Mouse (Mus musculus): Measurements from ENCODE around the gene Sde2. TPM values are rescaled to one million over a fixed set of nuclear protein-coding genes. Genes with fewer than 3 reads are reported as not detected.

The Sde2 gene
- polyA plus RNA-seq, 1 experiment = 15.3 TPM

GRCm38 (mm10) chr1:180870122-180870650 is 19.3 kb downstream of the Sde2 start:
- Histone ChIP-seq H3K4me3 (no peak overlapping the region), H3ac (ENCODE audit: control insufficient read depth, insufficient read length) (no peak overlapping the region), H3K36me3 (ENCODE audit: control insufficient read depth, insufficient read depth) (peaks cover 22% of the 10 kb centered on the region), H3K4me2 (ENCODE audit: low read depth) (no peak overlapping the region), H3K79me2 (ENCODE audit: control insufficient read depth, insufficient read depth) (no peaks in the 10 kb centered on the region), H3K27me3 (ENCODE audit: control insufficient read depth, insufficient read depth, insufficient read length) (no peaks in the 10 kb centered on the region)
- TF ChIP-seq REST (IDR thresholded peaks at IDR 0.05; ENCODE audit: insufficient read depth, insufficient read length) (no peak), SRF (IDR thresholded peaks at IDR 0.05; ENCODE audit: control insufficient read depth, insufficient read length, low read depth) (no peak), CEBPB (IDR thresholded peaks at IDR 0.05; ENCODE audit: insufficient read depth, poor library complexity, severe bottlenecking) (no peak), POLR2AphosphoS2 (IDR thresholded peaks at IDR 0.05; ENCODE audit: insufficient read length, low read depth) (no peak), TCF3 (IDR thresholded peaks at IDR 0.05; ENCODE audit: insufficient read length, low read depth) (no peak), USF1 (IDR thresholded peaks at IDR 0.05; ENCODE audit: low read depth) (no peak), MAX (IDR thresholded peaks at IDR 0.05; ENCODE audit: low read depth) (no peak), POLR2A (IDR thresholded peaks at IDR 0.05; ENCODE audit: insufficient read length, low read depth) (no peak), E2F4 (IDR thresholded peaks at IDR 0.05; ENCODE audit: insufficient read depth) (no peak), TCF12 (IDR thresholded peaks at IDR 0.05; ENCODE audit: insufficient read depth, poor library complexity, severe bottlenecking) (no peak), MYOD1 (IDR thresholded peaks at IDR 0.05; ENCODE audit: control insufficient read depth in 1 of 3, insufficient read length in 2 of 3, low read depth in 2 of 3) (no peak), MYOG (IDR thresholded peaks at IDR 0.05; ENCODE audit: control insufficient read depth in 1 of 3, insufficient read depth in 1 of 3, insufficient read length in 2 of 3, low read depth in 2 of 3) (no peak)

GRCm38 (mm10) chr1:180873861-180874484 is 23.0 kb downstream of the Sde2 start:
- peaks cover 12% of the 10 kb centered on the region for H3K27me3 ChIP-seq (ENCODE audit: control insufficient read depth, insufficient read depth, insufficient read length)
- H3K4me2 ChIP-seq (ENCODE audit: low read depth) = no peak overlapping the region
- no peak overlapping the region for H3K4me3 ChIP-seq
- H3ac ChIP-seq (ENCODE audit: control insufficient read depth, insufficient read length) = no peak overlapping the region
- TF ChIP-seq TCF3 (IDR thresholded peaks at IDR 0.05; ENCODE audit: insufficient read length, low read depth) (no peak), TCF12 (IDR thresholded peaks at IDR 0.05; ENCODE audit: insufficient read depth, poor library complexity, severe bottlenecking) (no peak), CEBPB (IDR thresholded peaks at IDR 0.05; ENCODE audit: insufficient read depth, poor library complexity, severe bottlenecking) (no peak), POLR2AphosphoS2 (IDR thresholded peaks at IDR 0.05; ENCODE audit: insufficient read length, low read depth) (no peak), MYOD1 (IDR thresholded peaks at IDR 0.05; ENCODE audit: control insufficient read depth in 1 of 3, insufficient read length in 2 of 3, low read depth in 2 of 3) (no peak)
- H3K79me2 ChIP-seq (ENCODE audit: control insufficient read depth, insufficient read depth) = no peaks in the 10 kb centered on the region
- no peaks in the 10 kb centered on the region for H3K36me3 ChIP-seq (ENCODE audit: control insufficient read depth, insufficient read depth)

- TF ChIP-seq MYOG (IDR thresholded peaks at IDR 0.05; ENCODE audit: control insufficient read depth in 1 of 3, insufficient read depth in 1 of 3, insufficient read length in 2 of 3, low read depth in 2 of 3) (no peak), E2F4 (IDR thresholded peaks at IDR 0.05; ENCODE audit: insufficient read depth) (no peak), MYOD1 (IDR thresholded peaks at IDR 0.05; ENCODE audit: control insufficient read depth in 1 of 3, insufficient read length in 2 of 3, low read depth in 2 of 3) (no peak), POLR2AphosphoS2 (IDR thresholded peaks at IDR 0.05; ENCODE audit: insufficient read length, low read depth) (no peak), MAX (IDR thresholded peaks at IDR 0.05; ENCODE audit: low read depth) (no peak), TCF12 (IDR thresholded peaks at IDR 0.05; ENCODE audit: insufficient read depth, poor library complexity, severe bottlenecking) (no peak), USF1 (IDR thresholded peaks at IDR 0.05; ENCODE audit: low read depth) (no peak), REST (IDR thresholded peaks at IDR 0.05; ENCODE audit: insufficient read depth, insufficient read length) (no peak), SRF (IDR thresholded peaks at IDR 0.05; ENCODE audit: control insufficient read depth, insufficient read length, low read depth) (no peak)
These were observed 23.7 kb downstream of the Sde2 start for GRCm38 (mm10) chr1:180874615-180875014.

GRCm38 (mm10) chr1:180875126-180875525 is 24.2 kb downstream of the Sde2 start:
- no peak overlapping the region for H3ac ChIP-seq (ENCODE audit: control insufficient read depth, insufficient read length)
- H3K36me3 ChIP-seq (ENCODE audit: control insufficient read depth, insufficient read depth) = no peaks in the 10 kb centered on the region
- no peaks in the 10 kb centered on the region for H3K79me2 ChIP-seq (ENCODE audit: control insufficient read depth, insufficient read depth)
- H3K4me3 ChIP-seq = no peak overlapping the region
- no peak overlapping the region for H3K4me2 ChIP-seq (ENCODE audit: low read depth)
- peaks cover 14% of the 10 kb centered on the region for H3K27me3 ChIP-seq (ENCODE audit: control insufficient read depth, insufficient read depth, insufficient read length)
- TF ChIP-seq POLR2A (IDR thresholded peaks at IDR 0.05; ENCODE audit: insufficient read length, low read depth) (no peak), MAX (IDR thresholded peaks at IDR 0.05; ENCODE audit: low read depth) (no peak)

More at GRCm38 (mm10) chr1:180874615-180875014, 23.7 kb downstream of the Sde2 start:
- Histone ChIP-seq H3K4me3 (no peak overlapping the region), H3ac (ENCODE audit: control insufficient read depth, insufficient read length) (no peak overlapping the region), H3K27me3 (ENCODE audit: control insufficient read depth, insufficient read depth, insufficient read length) (peaks cover 14% of the 10 kb centered on the region), H3K36me3 (ENCODE audit: control insufficient read depth, insufficient read depth) (no peaks in the 10 kb centered on the region), H3K79me2 (ENCODE audit: control insufficient read depth, insufficient read depth) (no peaks in the 10 kb centered on the region), H3K4me2 (ENCODE audit: low read depth) (no peak overlapping the region)

GRCm38 (mm10) chr1:180877466-180877865 is 26.5 kb downstream of the Sde2 start:
- peaks cover 23% of the 10 kb centered on the region for H3K27me3 ChIP-seq (ENCODE audit: control insufficient read depth, insufficient read depth, insufficient read length)
- no peaks in the 10 kb centered on the region for H3K79me2 ChIP-seq (ENCODE audit: control insufficient read depth, insufficient read depth)
- H3K4me3 ChIP-seq = no peak overlapping the region
- no peaks in the 10 kb centered on the region for H3K36me3 ChIP-seq (ENCODE audit: control insufficient read depth, insufficient read depth)
- H3K4me2 ChIP-seq (ENCODE audit: low read depth) = no peak overlapping the region
- TF ChIP-seq MYOD1 (IDR thresholded peaks at IDR 0.05; ENCODE audit: control insufficient read depth in 1 of 3, insufficient read length in 2 of 3, low read depth in 2 of 3) = no peak
- no peak for TF ChIP-seq TCF12 (IDR thresholded peaks at IDR 0.05; ENCODE audit: insufficient read depth, poor library complexity, severe bottlenecking)
- TF ChIP-seq MAX (IDR thresholded peaks at IDR 0.05; ENCODE audit: low read depth) = no peak
- TF ChIP-seq E2F4 (IDR thresholded peaks at IDR 0.05; ENCODE audit: insufficient read depth) = no peak
- TF ChIP-seq TCF3 (IDR thresholded peaks at IDR 0.05; ENCODE audit: insufficient read length, low read depth) = no peak
- TF ChIP-seq REST (IDR thresholded peaks at IDR 0.05; ENCODE audit: insufficient read depth, insufficient read length) = no peak
- TF ChIP-seq CEBPB (IDR thresholded peaks at IDR 0.05; ENCODE audit: insufficient read depth, poor library complexity, severe bottlenecking) = no peak
- TF ChIP-seq MYOG (IDR thresholded peaks at IDR 0.05; ENCODE audit: control insufficient read depth in 1 of 3, insufficient read depth in 1 of 3, insufficient read length in 2 of 3, low read depth in 2 of 3) = no peak
- no peak for TF ChIP-seq SRF (IDR thresholded peaks at IDR 0.05; ENCODE audit: control insufficient read depth, insufficient read length, low read depth)
- TF ChIP-seq POLR2AphosphoS2 (IDR thresholded peaks at IDR 0.05; ENCODE audit: insufficient read length, low read depth) = no peak
- no peak for TF ChIP-seq USF1 (IDR thresholded peaks at IDR 0.05; ENCODE audit: low read depth)
- TF ChIP-seq POLR2A (IDR thresholded peaks at IDR 0.05; ENCODE audit: insufficient read length, low read depth) = no peak
- no peak overlapping the region for H3ac ChIP-seq (ENCODE audit: control insufficient read depth, insufficient read length)

Measured in myocyte (in vitro differentiated cells).